Mouse (Mus musculus) liver, embryonic 14.5 days (tissue): ENCODE results near the gene Ccl22.

ENCODE experiments used
- CTCF ChIP-seq: IDR thresholded peaks from 2 replicates; pipeline ENCODE4 v1.5.1; 2016; ENCODE audit warnings: antibody characterized with exemption, low read depth, control low read depth
- EP300 ChIP-seq: IDR thresholded peaks from 2 replicates; pipeline ENCODE4 v1.6.1; 2016; ENCODE audit warnings: antibody characterized with exemption, low read depth

- TF ChIP-seq CTCF (no peak), EP300 (no peak)
Measured at GRCm38 (mm10) chr8:94705581-94706245, 39.7 kb upstream of the Ccl22 start.
